Mouse (Mus musculus) liver, embryonic 15.5 days (tissue): ENCODE measurements around the gene Dkc1. TPM values are rescaled to one million over a fixed set of nuclear protein-coding genes. Genes with fewer than 3 reads are reported as not detected.
A peak's percentile ranks its signal among the peaks of the same experiment; 100 is the strongest.

Source experiments
- ATAC-seq: fragments of 200-750 bp; cut with Nextera tagmentation; 2 replicates; pipeline ENCODE4 v1.8.0; 2017; ENCODE audit warnings: moderate number of reproducible peaks, mild to moderate bottlenecking, moderate library complexity; ENCODE audit not compliant: insufficient read depth
- H3K27ac ChIP-seq: fragments of 300-500 bp; sonication (generic); replicated peaks from 2 replicates; pipeline ENCODE4 v1.5.1; 2015; ENCODE audit warnings: mild to moderate bottlenecking, inconsistent platforms
- H3K27me3 ChIP-seq: fragments of 300-500 bp; sonication (generic); 2 replicates; pipeline ENCODE4 v1.6.1; 2015; ENCODE audit warnings: mild to moderate bottlenecking, inconsistent platforms
- H3K36me3 ChIP-seq: fragments of 300-500 bp; sonication (generic); replicated peaks from 2 replicates; pipeline ENCODE4 v1.6.1; 2015; ENCODE audit warnings: moderate library complexity, mild to moderate bottlenecking, inconsistent platforms
- H3K4me1 ChIP-seq: fragments of 300-500 bp; sonication (generic); replicated peaks from 2 replicates; pipeline ENCODE4 v1.6.1; 2015; ENCODE audit warnings: inconsistent platforms
- H3K4me2 ChIP-seq: fragments of 300-500 bp; sonication (generic); 2 replicates; pipeline ENCODE4 v1.6.1; 2015; ENCODE audit warnings: moderate library complexity, mild to moderate bottlenecking, inconsistent platforms
- H3K4me3 ChIP-seq: fragments of 300-500 bp; sonication (generic); replicated peaks from 2 replicates; pipeline ENCODE4 v1.5.1; 2015; ENCODE audit warnings: mild to moderate bottlenecking, inconsistent platforms
- H3K9ac ChIP-seq: fragments of 300-500 bp; sonication (generic); 2 replicates; pipeline ENCODE4 v1.6.1; 2015; ENCODE audit warnings: moderate library complexity, mild to moderate bottlenecking, inconsistent platforms
- H3K9me3 ChIP-seq: fragments of 300-500 bp; sonication (generic); replicated peaks from 2 replicates; pipeline ENCODE4 v1.6.1; 2016; ENCODE audit warnings: inconsistent platforms
- WGBS: fragments of 180-500 bp; shearing (Covaris S2); methylation state at CpG from one replicate; pipeline ENCODE4 v1.1.7; 2015; ENCODE audit warnings: mixed read lengths; ENCODE audit not compliant: insufficient replicate concordance; 5-methylcytosine and 5-hydroxymethylcytosine counted together
- polyA plus RNA-seq: library from polyadenylated mRNA; unstranded; fragments of >200 nt; fragmentation: Nextera tagmentation; extraction: Ambion mirVana; gene quantifications from 2 replicates; pipeline ENCODE4 v1.2.1, GENCODE M21; 2015

Dkc1 gene
- polyA plus RNA-seq, result 66.7 and 73.9 TPM in 2 replicates

GRCm38 (mm10) chrX:75095369-75096162, at the start of gene Dkc1:
Gene Dkc1 (plus strand): TSS chrX:75095854.
- no peaks in the 10 kb centered on the region for H3K27me3 ChIP-seq
- ATAC-seq, result peak; percentile 99
- peaks cover 19% of the 10 kb centered on the region for H3K36me3 ChIP-seq
- no peaks in the 10 kb centered on the region; the same call in 1 of the 2 replicates for H3K4me1 ChIP-seq
- H3K9me3 ChIP-seq, result no peaks in the 10 kb centered on the region
- 17% methylated on average over 29 of the region's 29 CpGs for WGBS
- H3K9ac ChIP-seq, result peak within 1 kb of the TSS; percentile 64
- peak within 1 kb of the TSS; percentile 76 for H3K4me2 ChIP-seq
- H3K27ac ChIP-seq, result peak within 1 kb of the TSS; percentile 81
- peak within 1 kb of the TSS; percentile 69 for H3K4me3 ChIP-seq

GRCm38 (mm10) chrX:75045931-75046330, 49.7 kb upstream of the Dkc1 start:
- ATAC-seq, result no peak
- Histone ChIP-seq H3K9ac (no peak overlapping the region), H3K9me3 (no peaks in the 10 kb centered on the region), H3K36me3 (no peaks in the 10 kb centered on the region), H3K4me1 (no peaks in the 10 kb centered on the region), H3K27me3 (no peaks in the 10 kb centered on the region), H3K27ac (no peak overlapping the region), H3K4me2 (no peak overlapping the region), H3K4me3 (no peak overlapping the region)
- 63% methylated on average over 1 of the region's 1 CpGs for WGBS

- 43% methylated on average over 3 of the region's 3 CpGs for WGBS
- H3K27ac ChIP-seq, result no peak overlapping the region
- no peak overlapping the region for H3K4me3 ChIP-seq
- no peaks in the 10 kb centered on the region for H3K9me3 ChIP-seq
- H3K4me2 ChIP-seq, result no peak overlapping the region
- ATAC-seq, result no peak
- no peaks in the 10 kb centered on the region for H3K4me1 ChIP-seq
- no peaks in the 10 kb centered on the region for H3K27me3 ChIP-seq
- H3K36me3 ChIP-seq, result no peaks in the 10 kb centered on the region
- H3K9ac ChIP-seq, result no peak overlapping the region
Measured at GRCm38 (mm10) chrX:75046921-75047635, 48.6 kb upstream of the Dkc1 start.

- Histone ChIP-seq H3K4me3 (no peak overlapping the region), H3K9ac (no peak overlapping the region), H3K36me3 (no peaks in the 10 kb centered on the region), H3K4me1 (no peaks in the 10 kb centered on the region), H3K9me3 (no peaks in the 10 kb centered on the region), H3K27ac (no peak overlapping the region), H3K4me2 (no peak overlapping the region), H3K27me3 (no peaks in the 10 kb centered on the region)
- 48% methylated on average over 2 of the region's 2 CpGs for WGBS
- no peak for ATAC-seq
Measured at GRCm38 (mm10) chrX:75056120-75056775, 39.4 kb upstream of the Dkc1 start.

GRCm38 (mm10) chrX:75082351-75082750, 13.3 kb upstream of the Dkc1 start:
- H3K4me3 ChIP-seq, result no peak overlapping the region
- no peaks in the 10 kb centered on the region for H3K27me3 ChIP-seq
- no peak overlapping the region for H3K9ac ChIP-seq
- 50% methylated on average over 2 of the region's 2 CpGs for WGBS
- H3K4me1 ChIP-seq, result peaks cover 7% of the 10 kb centered on the region
- H3K9me3 ChIP-seq, result no peaks in the 10 kb centered on the region
- H3K4me2 ChIP-seq, result no peak overlapping the region
- ATAC-seq, result no peak
- H3K27ac ChIP-seq, result no peak overlapping the region
- H3K36me3 ChIP-seq, result no peaks in the 10 kb centered on the region

- H3K36me3 ChIP-seq, result no peaks in the 10 kb centered on the region
- no peaks in the 10 kb centered on the region for H3K9me3 ChIP-seq
- peak overlapping the region; percentile 74 for H3K4me2 ChIP-seq
- H3K9ac ChIP-seq, result peak overlapping the region; percentile 64
- H3K4me3 ChIP-seq, result peak overlapping the region; percentile 65
- H3K27me3 ChIP-seq, result no peaks in the 10 kb centered on the region
- 12% methylated on average over 26 of the region's 26 CpGs for WGBS
- peak overlapping the region; percentile 24; the same call in 1 of the 2 replicates for H3K27ac ChIP-seq
- peak; percentile 76 for ATAC-seq
- peaks cover 7% of the 10 kb centered on the region for H3K4me1 ChIP-seq
Measured at GRCm38 (mm10) chrX:75083982-75084773, 11.5 kb upstream of the Dkc1 start.

GRCm38 (mm10) chrX:75084774-75085508, 10.7 kb upstream of the Dkc1 start, which contains the start of gene Gab3:
Gene Gab3 (minus strand): TSS chrX:75085458.
- peaks cover 7% of the 10 kb centered on the region for H3K4me1 ChIP-seq
- no peaks in the 10 kb centered on the region for H3K36me3 ChIP-seq
- ATAC-seq, result peak; percentile 87
- H3K9me3 ChIP-seq, result no peaks in the 10 kb centered on the region
- 6% methylated on average over 9 of the region's 17 CpGs for WGBS
- H3K9ac ChIP-seq, result peak within 1 kb of the TSS; percentile 64
- H3K4me3 ChIP-seq, result peak within 1 kb of the TSS; percentile 65
- H3K27me3 ChIP-seq, result no peaks in the 10 kb centered on the region
- peak within 1 kb of the TSS; percentile 74 for H3K4me2 ChIP-seq
- H3K27ac ChIP-seq, result peak within 1 kb of the TSS; percentile 33

- Histone ChIP-seq H3K9ac (no peak overlapping the region), H3K27me3 (no peaks in the 10 kb centered on the region), H3K4me3 (no peak overlapping the region), H3K4me1 (peaks cover 7% of the 10 kb centered on the region), H3K36me3 (no peaks in the 10 kb centered on the region), H3K27ac (no peak overlapping the region), H3K4me2 (no peak overlapping the region), H3K9me3 (no peaks in the 10 kb centered on the region)
- WGBS, result 9% methylated on average over 1 of the region's 1 CpGs
- ATAC-seq, result no peak
Measured at GRCm38 (mm10) chrX:75085654-75086053, 10.0 kb upstream of the Dkc1 start.

GRCm38 (mm10) chrX:75096163-75096770, 613 bp downstream of the Dkc1 start:
- H3K9ac ChIP-seq, result peak overlapping the region; percentile 64
- peak; percentile 40 for ATAC-seq
- WGBS, result 16% methylated on average over 23 of the region's 23 CpGs

More at GRCm38 (mm10) chrX:75096163-75096770, 613 bp downstream of the Dkc1 start:
- Histone ChIP-seq H3K4me2 (peak overlapping the region; percentile 76), H3K4me1 (no peaks in the 10 kb centered on the region; the same call in 1 of the 2 replicates), H3K36me3 (peaks cover 26% of the 10 kb centered on the region), H3K9me3 (no peaks in the 10 kb centered on the region), H3K27ac (peak overlapping the region; percentile 81), H3K4me3 (peak overlapping the region; percentile 69), H3K27me3 (no peaks in the 10 kb centered on the region)
